Mouse (Mus musculus): Measurements from ENCODE around the gene Hsf2.
"Not testable (repeated sequence)": the region's sequence is repeated elsewhere in the genome, so short reads cannot be mapped to it uniquely, and the experiment has no call there.

The Hsf2 gene

GRCm38 (mm10) chr10:57531616-57532217 lies 45.5 kb downstream of the Hsf2 start:
- DNase-seq (ENCODE audit: extremely low spot score): no peak

GRCm38 (mm10) chr10:57532218-57533101 lies 46.3 kb downstream of the Hsf2 start, which contains the start of gene Serinc1:
TSS of gene Serinc1 (minus strand) at chr10:57532530.
- DNase-seq (ENCODE audit: extremely low spot score): peak; percentile 88

GRCm38 (mm10) chr10:57543890-57544289 lies 57.7 kb downstream of the Hsf2 start:
- not testable (repeated sequence) for DNase-seq (ENCODE audit: extremely low spot score)

- no peak for DNase-seq (ENCODE audit: extremely low spot score)
These were observed 63.4 kb downstream of the Hsf2 start for GRCm38 (mm10) chr10:57549631-57550030.

- no peak for DNase-seq (ENCODE audit: extremely low spot score)
These were observed 67.5 kb downstream of the Hsf2 start for GRCm38 (mm10) chr10:57553719-57554118.

- no peak for DNase-seq (ENCODE audit: extremely low spot score)
These were observed 71.4 kb downstream of the Hsf2 start for GRCm38 (mm10) chr10:57557597-57557996.

All from embryo, embryonic 9.5 days (tissue).